Mouse (Mus musculus) ES-Bruce4 (cell line): ENCODE data around the gene Akr1b8.

ENCODE experiments used
- CTCF ChIP-seq: IDR thresholded peaks from one replicate; pipeline ENCODE4 v1.8.1; 2011; ENCODE audit warnings: low read depth, low read length
- EP300 ChIP-seq: IDR thresholded peaks from 2 replicates; pipeline ENCODE4 v1.6.1; 2011; ENCODE audit warnings: low read depth, low read length; ENCODE audit not compliant: insufficient read depth
- POLR2A ChIP-seq: IDR thresholded peaks from one replicate; pipeline ENCODE4 v1.8.1; 2011; ENCODE audit warnings: low read length; ENCODE audit not compliant: insufficient read depth

- TF ChIP-seq EP300 (no peak), CTCF (no peak), POLR2A (no peak)
Observed at GRCm38 (mm10) chr6:34373841-34374240, 19.9 kb downstream of the Akr1b8 start.
